ENCODE assay signal across 9 mouse cellular contexts in the genomic region with DNA sequence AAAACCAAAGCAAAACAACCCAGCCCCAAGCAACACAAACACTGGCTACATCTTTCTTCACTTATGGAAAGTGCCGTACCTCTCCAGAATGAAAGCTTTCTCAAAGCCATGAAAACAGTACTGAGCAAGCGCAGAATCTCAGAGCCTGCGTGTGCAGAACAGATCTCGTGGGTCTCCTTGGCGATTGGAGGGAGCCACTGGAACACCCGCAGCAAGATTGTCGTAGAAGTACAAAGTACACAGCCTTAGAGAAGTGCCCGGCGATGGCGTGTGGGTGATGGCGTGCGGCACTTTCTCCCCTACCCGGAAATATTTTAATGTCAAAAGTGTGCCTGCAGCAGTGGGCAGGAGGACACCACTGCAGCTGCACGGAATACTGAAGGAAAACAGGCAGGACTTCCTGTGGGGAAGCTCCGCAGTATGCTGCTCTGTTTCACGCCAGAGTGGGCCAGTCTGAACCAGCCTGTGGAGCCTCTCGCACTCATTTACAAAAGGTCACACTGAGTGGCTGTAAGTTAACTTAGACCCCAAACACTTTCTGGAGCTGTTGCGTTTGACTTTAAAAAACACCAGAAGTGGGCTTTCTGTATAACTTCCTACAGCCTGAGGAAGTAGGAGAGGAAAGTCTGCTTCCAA. TPM values are rescaled to one million over a fixed set of nuclear protein-coding genes. Genes with fewer than 3 reads are reported as not detected.
DNase-seq lines count a peak whose midpoint lies in the region; ATAC-seq and TF ChIP-seq lines count a peak whose summit lies in the region.
"Had no signal": no experiment of that assay in that cellular context is flagged by ENCODE, and none has a peak within 500 bp of the region (broad histone marks: within the 10 kb centered on the region; RNA-seq: fewer than 3 reads in every experiment).

No protein-coding gene starts in this region.

- ATAC-seq in heart, embryonic 15.5 days (replicated peaks; ENCODE audit: insufficient number of reproducible peaks, insufficient read depth, low FRiP score, low read depth), result no peak
- ATAC-seq in neural tube, embryonic 15.5 days (ENCODE audit: low FRiP score), result no peak

- peak overlapping the region; percentile 58 for H3K4me2 ChIP-seq in heart, embryonic 15.5 days
- H3K4me2 ChIP-seq in neural tube, embryonic 15.5 days, result peak overlapping the region; percentile 34

- H3K4me3 ChIP-seq in layer of hippocampus, adult 2 months, result peak overlapping the region; percentile 3; the same call in 1 of the 2 replicates
- H3K4me3 ChIP-seq in heart, embryonic 15.5 days, result peak overlapping the region; percentile 34
- no peak overlapping the region for H3K4me3 ChIP-seq in neural tube, embryonic 15.5 days (replicated peaks)

- no peaks in the 10 kb centered on the region; the same call in 1 of the 2 replicates for H3K27me3 ChIP-seq in heart, embryonic 15.5 days
- no peaks in the 10 kb centered on the region for H3K27me3 ChIP-seq in neural tube, embryonic 15.5 days (replicated peaks)

- no peaks in the 10 kb centered on the region for H3K9me3 ChIP-seq in heart, embryonic 15.5 days (replicated peaks)
- H3K9me3 ChIP-seq in neural tube, embryonic 15.5 days (replicated peaks), result no peaks in the 10 kb centered on the region

- TF ChIP-seq CTCF in layer of hippocampus, adult 2 months (conservative IDR thresholded peaks at IDR 0.05), result no peak

- 0 out of 2 replicates have a peak, but pooled peaks cover 2% of the 10 kb centered on the region for H3K4me1 ChIP-seq in heart, embryonic 15.5 days (replicated peaks)
- peaks cover 7% of the 10 kb centered on the region; the same call in 1 of the 2 replicates for H3K4me1 ChIP-seq in neural tube, embryonic 15.5 days

- no peak for DNase-seq in layer of hippocampus, adult 2 months (ENCODE audit: low spot score in 2 of 2)
- no peak for DNase-seq in layer of hippocampus, adult 8-10 months (ENCODE audit: low spot score in 2 of 2)
- DNase-seq in kidney, postnatal 36 days, result peak; percentile 18 to 38
- DNase-seq in gastrocnemius, postnatal 4 days (ENCODE audit: low spot score in 2 of 2), result no peak
- DNase-seq in spleen, postnatal 4 days (ENCODE audit: low spot score in 2 of 2), result no peak
- DNase-seq in adrenal gland, postnatal 10 days, result no peak

- WGBS in heart, embryonic 15.5 days, result 35% methylated on average over 18 of the region's 18 CpGs
- WGBS in neural tube, embryonic 15.5 days, result 58% methylated on average over 18 of the region's 18 CpGs

- no peaks in the 10 kb centered on the region for H3K36me3 ChIP-seq in heart, embryonic 15.5 days
- no peaks in the 10 kb centered on the region for H3K36me3 ChIP-seq in neural tube, embryonic 15.5 days
- H3K36me3 ChIP-seq: G1E had no signal

- H3K27ac ChIP-seq in layer of hippocampus, adult 2 months, result no peak overlapping the region
- no peak overlapping the region for H3K27ac ChIP-seq in heart, embryonic 15.5 days
- no peak overlapping the region for H3K27ac ChIP-seq in neural tube, embryonic 15.5 days (replicated peaks)

- H3K9ac ChIP-seq in heart, embryonic 15.5 days, result no peak overlapping the region
- no peak overlapping the region for H3K9ac ChIP-seq in neural tube, embryonic 15.5 days (replicated peaks)

RNA-seq across cellular contexts. Expression of a gene that starts 46.7 kb away (rescaled TPM):
- 10 to 100 TPM in 1 of 2 experiments, 1 to 10 TPM in 1; 9.7 to 10.2 TPM for total RNA-seq in layer of hippocampus, adult 2 months (2021)
- total RNA-seq in layer of hippocampus, adult 8-10 months (2022), result 10 to 100 TPM in 1 of 4 experiments, 1 to 10 TPM in 3; 9.1 to 10.8 (median 9.4) TPM
- polyA plus RNA-seq in heart, embryonic 15.5 days (2015; fragmentation: Nextera tagmentation; extraction: Ambion mirVana), result 1.4 and 2.2 TPM in 2 replicates
- polyA plus RNA-seq in neural tube, embryonic 15.5 days (2015; fragmentation: Nextera tagmentation; extraction: Ambion mirVana), result 2.3 and 2.8 TPM in 2 replicates
- total RNA-seq in gastrocnemius, postnatal 4 days (2021), result 1 to 10 TPM; 3.0 to 3.5 TPM
- total RNA-seq in adrenal gland, postnatal 10 days (2021), result 1 to 10 TPM; 7.0 to 7.6 TPM

RNA-seq across cellular contexts. Expression of a gene that starts 51.7 kb away (rescaled TPM):
- total RNA-seq in layer of hippocampus, adult 2 months (2021), result under 1 TPM in 1 of 2 experiments, not detected in 1; 0.54 TPM
- 1 to 10 TPM in 1 of 4 experiments, under 1 TPM in 3; 0.20 to 1.6 (median 0.34) TPM for total RNA-seq in layer of hippocampus, adult 8-10 months (2022)
- polyA plus RNA-seq in heart, embryonic 15.5 days (2015; fragmentation: Nextera tagmentation; extraction: Ambion mirVana), result 0.09 and 0.19 TPM in 2 replicates
- polyA plus RNA-seq in neural tube, embryonic 15.5 days (2015; fragmentation: Nextera tagmentation; extraction: Ambion mirVana), result 0.17 and 0.23 TPM in 2 replicates
- total RNA-seq in gastrocnemius, postnatal 4 days (2021), result not detected
- total RNA-seq in adrenal gland, postnatal 10 days (2021), result not detected
- polyA plus RNA-seq: G1E had no signal

Comparison
In these comparisons a context has a peak if more than half of its experiments do, and no peak if none do; other contexts are left out.
1. DNase-seq: peak in kidney, postnatal 36 days (2 of 2); none in layer of hippocampus, adult 2 months (0 of 2), layer of hippocampus, adult 8-10 months (0 of 2), gastrocnemius, postnatal 4 days (0 of 2), spleen, postnatal 4 days (0 of 2) and adrenal gland, postnatal 10 days (single experiment).